Mouse (Mus musculus): ENCODE data around the gene Ablim1. TPM values are rescaled to one million over a fixed set of nuclear protein-coding genes. Genes with fewer than 3 reads are reported as not detected.

The Ablim1 gene
- polyA plus RNA-seq, 2 experiments: 3.0 to 4.7 TPM

DNA sequence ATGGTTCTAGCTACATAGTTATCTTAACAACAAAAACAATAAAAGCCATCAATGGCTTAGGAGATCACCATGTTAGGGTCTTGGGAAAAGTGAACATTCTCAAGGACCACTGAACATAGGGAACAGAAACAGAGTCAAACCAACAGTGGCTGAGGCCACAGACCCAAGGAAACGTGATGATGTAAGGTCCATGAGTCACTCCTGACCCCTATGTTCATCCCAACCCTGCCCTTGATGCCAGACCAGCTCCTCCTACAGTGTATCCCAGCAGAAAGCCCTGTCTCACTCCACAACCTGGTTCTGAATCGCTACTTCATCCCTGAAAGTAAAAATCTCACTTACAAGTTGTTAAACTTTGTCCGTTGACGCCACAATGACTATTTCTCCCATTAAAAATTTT lies 86.1 kb downstream of the Ablim1 start:
- H3K4me3 ChIP-seq (ENCODE audit: insufficient read depth in 1 of 2, low read depth in 2 of 2, low read length in 2 of 2): no peak overlapping the region
- H3K9ac ChIP-seq (replicated peaks): no peak overlapping the region
- ATAC-seq (ENCODE audit: insufficient read depth) (no peak), DNase-seq (ENCODE audit: low read depth in 3 of 3, low spot score in 3 of 3) (no peak)
- H3K4me2 ChIP-seq (ENCODE audit: low read depth): no peak overlapping the region
- 54% methylated on average over 4 of the region's 4 CpGs for WGBS (ENCODE audit: insufficient replicate concordance)
- H3K27ac ChIP-seq: no peak overlapping the region
- no peaks in the 10 kb centered on the region for H3K9me3 ChIP-seq (ENCODE audit: control insufficient read depth, low read length)
- H3K27me3 ChIP-seq (ENCODE audit: control insufficient read depth, insufficient read depth, low read length): no peaks in the 10 kb centered on the region
- no peaks in the 10 kb centered on the region for H3K36me3 ChIP-seq (replicated peaks; ENCODE audit: control insufficient read depth, insufficient read depth, low read depth)
- H3K4me1 ChIP-seq (replicated peaks; ENCODE audit: control insufficient read depth in 2 of 2, insufficient read depth in 2 of 2, low read length in 1 of 2): no peaks in the 10 kb centered on the region
- TF ChIP-seq EP300 (IDR thresholded peaks at IDR 0.05; ENCODE audit: low read depth) (no peak), CTCF (IDR thresholded peaks at IDR 0.05; ENCODE audit: low read depth) (no peak)

DNA sequence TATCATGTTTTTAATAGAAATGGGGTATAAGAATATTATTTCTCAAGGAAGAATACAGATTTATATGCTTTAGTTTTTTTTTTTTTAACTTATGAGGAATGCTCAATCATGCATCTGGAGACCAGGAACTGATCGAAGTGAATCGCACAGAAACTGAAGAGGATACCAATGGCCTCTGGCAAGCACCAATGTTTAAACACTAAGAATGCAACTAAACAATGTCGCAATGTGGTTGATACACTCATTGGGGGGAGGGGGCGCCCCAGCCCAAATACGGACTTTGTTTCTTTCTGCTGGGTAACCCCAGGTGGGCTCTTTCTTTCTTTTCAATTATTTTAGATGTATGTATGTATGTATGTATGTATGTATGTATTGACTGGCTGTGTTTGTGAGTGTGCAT lies 90.3 kb downstream of the Ablim1 start:
- Histone ChIP-seq H3K4me1 (replicated peaks; ENCODE audit: control insufficient read depth in 2 of 2, insufficient read depth in 2 of 2, low read length in 1 of 2) (no peaks in the 10 kb centered on the region), H3K9ac (replicated peaks) (no peak overlapping the region), H3K9me3 (ENCODE audit: control insufficient read depth, low read length) (no peaks in the 10 kb centered on the region), H3K4me3 (ENCODE audit: insufficient read depth in 1 of 2, low read depth in 2 of 2, low read length in 2 of 2) (no peak overlapping the region), H3K36me3 (replicated peaks; ENCODE audit: control insufficient read depth, insufficient read depth, low read depth) (no peaks in the 10 kb centered on the region), H3K27ac (no peak overlapping the region), H3K27me3 (ENCODE audit: control insufficient read depth, insufficient read depth, low read length) (no peaks in the 10 kb centered on the region), H3K4me2 (ENCODE audit: low read depth) (no peak overlapping the region)
- ATAC-seq (ENCODE audit: insufficient read depth) (no peak), DNase-seq (ENCODE audit: low read depth in 3 of 3, low spot score in 3 of 3) (no peak)
- no peak for TF ChIP-seq EP300 (IDR thresholded peaks at IDR 0.05; ENCODE audit: low read depth)
- TF ChIP-seq CTCF (IDR thresholded peaks at IDR 0.05; ENCODE audit: low read depth): no peak
- 62% methylated on average over 5 of the region's 5 CpGs for WGBS (ENCODE audit: insufficient replicate concordance)

DNA sequence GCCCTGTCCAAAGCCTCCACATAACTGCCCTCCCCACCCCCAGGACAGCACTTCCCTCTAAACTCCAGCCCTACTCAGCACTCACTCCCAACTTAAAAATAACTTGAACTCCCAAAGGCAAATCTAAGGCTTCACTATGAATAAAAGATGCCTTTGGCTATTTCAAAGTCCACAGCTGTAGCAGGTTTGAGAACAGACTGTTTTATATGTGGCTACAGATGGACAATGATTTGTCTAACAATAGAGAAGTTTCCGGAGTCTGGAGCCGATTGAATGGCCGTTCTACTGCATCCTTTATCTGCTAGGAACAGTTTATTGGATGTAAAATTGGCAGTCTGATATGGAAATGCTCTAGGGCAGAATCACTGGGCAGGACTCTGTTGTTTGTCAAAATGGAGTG lies 91.0 kb downstream of the Ablim1 start:
- no peak for TF ChIP-seq EP300 (IDR thresholded peaks at IDR 0.05; ENCODE audit: low read depth)
- TF ChIP-seq CTCF (IDR thresholded peaks at IDR 0.05; ENCODE audit: low read depth): no peak
- no peak for DNase-seq (ENCODE audit: low read depth in 3 of 3, low spot score in 3 of 3)
- Histone ChIP-seq H3K9ac (replicated peaks) (no peak overlapping the region), H3K4me2 (ENCODE audit: low read depth) (no peak overlapping the region), H3K27me3 (ENCODE audit: control insufficient read depth, insufficient read depth, low read length) (no peaks in the 10 kb centered on the region), H3K27ac (no peak overlapping the region), H3K36me3 (replicated peaks; ENCODE audit: control insufficient read depth, insufficient read depth, low read depth) (no peaks in the 10 kb centered on the region), H3K4me3 (ENCODE audit: insufficient read depth in 1 of 2, low read depth in 2 of 2, low read length in 2 of 2) (no peak overlapping the region), H3K9me3 (ENCODE audit: control insufficient read depth, low read length) (no peaks in the 10 kb centered on the region), H3K4me1 (replicated peaks; ENCODE audit: control insufficient read depth in 2 of 2, insufficient read depth in 2 of 2, low read length in 1 of 2) (no peaks in the 10 kb centered on the region)
- ATAC-seq (ENCODE audit: insufficient read depth): no peak
- WGBS (ENCODE audit: insufficient replicate concordance): 66% methylated on average over 3 of the region's 3 CpGs

DNA sequence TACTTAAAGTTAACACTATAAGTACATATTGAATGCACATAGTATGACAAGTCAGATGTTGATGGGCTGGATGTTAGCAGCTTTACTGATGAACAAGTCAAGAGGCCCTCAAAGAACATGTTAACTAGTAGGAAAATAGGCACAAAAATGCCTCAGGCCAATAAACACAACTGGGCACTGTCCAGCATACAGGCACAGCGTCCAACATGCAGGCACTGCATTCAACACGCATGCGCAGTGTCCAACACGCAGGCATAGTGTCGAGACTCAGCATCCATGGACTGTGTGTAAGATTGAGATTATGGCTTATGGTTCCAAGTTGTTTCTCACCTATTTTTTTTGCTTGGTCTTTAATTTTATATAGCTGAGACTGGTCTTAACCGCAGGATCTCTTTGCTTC lies 92.1 kb downstream of the Ablim1 start:
- 78% methylated on average over 6 of the region's 6 CpGs for WGBS (ENCODE audit: insufficient replicate concordance)
- ATAC-seq (ENCODE audit: insufficient read depth) (no peak), DNase-seq (ENCODE audit: low read depth in 3 of 3, low spot score in 3 of 3) (no peak)
- TF ChIP-seq EP300 (IDR thresholded peaks at IDR 0.05; ENCODE audit: low read depth) (no peak), CTCF (IDR thresholded peaks at IDR 0.05; ENCODE audit: low read depth) (no peak)
- H3K4me3 ChIP-seq (ENCODE audit: insufficient read depth in 1 of 2, low read depth in 2 of 2, low read length in 2 of 2): no peak overlapping the region
- no peak overlapping the region for H3K9ac ChIP-seq (replicated peaks)
- no peak overlapping the region for H3K27ac ChIP-seq
- no peaks in the 10 kb centered on the region for H3K27me3 ChIP-seq (ENCODE audit: control insufficient read depth, insufficient read depth, low read length)
- H3K36me3 ChIP-seq (replicated peaks; ENCODE audit: control insufficient read depth, insufficient read depth, low read depth): no peaks in the 10 kb centered on the region
- H3K9me3 ChIP-seq (ENCODE audit: control insufficient read depth, low read length): no peaks in the 10 kb centered on the region
- H3K4me1 ChIP-seq (replicated peaks; ENCODE audit: control insufficient read depth in 2 of 2, insufficient read depth in 2 of 2, low read length in 1 of 2): no peaks in the 10 kb centered on the region
- no peak overlapping the region for H3K4me2 ChIP-seq (ENCODE audit: low read depth)

DNA sequence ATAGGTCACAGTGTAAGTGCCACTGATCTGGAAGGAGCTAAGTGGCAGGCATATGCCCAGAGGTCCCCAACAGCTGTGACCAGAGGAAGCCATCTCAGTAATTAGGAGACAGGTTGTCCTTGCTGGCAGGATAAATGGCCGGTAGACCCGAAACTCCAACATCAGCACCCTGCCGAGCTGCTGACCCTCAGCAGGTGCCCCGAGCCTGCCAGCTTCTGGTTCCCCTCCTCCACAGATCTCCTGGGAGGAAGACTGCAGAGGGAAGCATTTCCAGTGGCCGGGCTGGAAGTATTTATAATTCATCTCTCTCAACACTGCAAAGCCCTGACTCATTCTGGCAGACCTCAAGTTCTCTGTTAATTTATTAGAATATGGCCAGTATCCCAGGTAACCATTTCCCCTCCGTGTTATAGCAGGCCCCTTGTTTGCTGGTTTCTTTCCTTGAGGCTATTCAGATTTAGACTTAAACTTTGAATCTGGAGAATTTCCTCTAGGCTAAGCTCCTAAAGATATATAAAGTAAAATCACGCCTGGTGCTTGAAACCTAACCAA lies 93.0 kb downstream of the Ablim1 start:
- Histone ChIP-seq H3K27ac (no peak overlapping the region), H3K9me3 (ENCODE audit: control insufficient read depth, low read length) (no peaks in the 10 kb centered on the region), H3K4me1 (replicated peaks; ENCODE audit: control insufficient read depth in 2 of 2, insufficient read depth in 2 of 2, low read length in 1 of 2) (no peaks in the 10 kb centered on the region), H3K9ac (replicated peaks) (no peak overlapping the region), H3K4me3 (ENCODE audit: insufficient read depth in 1 of 2, low read depth in 2 of 2, low read length in 2 of 2) (no peak overlapping the region), H3K27me3 (ENCODE audit: control insufficient read depth, insufficient read depth, low read length) (no peaks in the 10 kb centered on the region), H3K36me3 (replicated peaks; ENCODE audit: control insufficient read depth, insufficient read depth, low read depth) (no peaks in the 10 kb centered on the region), H3K4me2 (ENCODE audit: low read depth) (no peak overlapping the region)
- 48% methylated on average over 7 of the region's 7 CpGs for WGBS (ENCODE audit: insufficient replicate concordance)
- ATAC-seq (ENCODE audit: insufficient read depth): no peak
- DNase-seq (ENCODE audit: low read depth in 3 of 3, low spot score in 3 of 3): no peak
- TF ChIP-seq CTCF (IDR thresholded peaks at IDR 0.05; ENCODE audit: low read depth) (no peak), EP300 (IDR thresholded peaks at IDR 0.05; ENCODE audit: low read depth) (no peak)
